Mouse (Mus musculus): ENCODE data around the gene Hibch. TPM values are rescaled to one million over a fixed set of nuclear protein-coding genes. Genes with fewer than 3 reads are reported as not detected.
"Not testable (repeated sequence)": the region's sequence is repeated elsewhere in the genome, so short reads cannot be mapped to it uniquely, and the experiment has no call there.

Gene Hibch
- total and polyA plus RNA-seq, 2 experiments from 2014 or later = 13.5 to 20.2 TPM

DNA sequence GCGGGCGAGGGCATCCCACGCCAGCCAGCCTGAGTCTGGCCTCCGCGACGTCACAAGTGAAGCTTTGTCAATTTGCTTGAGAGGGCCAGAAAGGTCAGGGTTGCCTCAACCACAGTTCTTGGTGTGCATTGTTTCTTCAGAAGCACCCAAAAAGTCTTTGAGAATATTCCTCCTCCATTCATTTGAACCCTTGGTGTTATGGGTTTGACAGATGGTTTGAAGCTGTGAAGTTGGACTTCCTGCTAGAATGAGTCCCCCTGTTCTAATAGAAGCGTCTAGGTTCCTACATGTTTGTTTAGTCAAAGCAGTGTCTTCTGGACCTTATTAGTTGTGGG is 26.9 kb upstream of the Hibch start:
- Histone ChIP-seq H3K9me3 (ENCODE audit: low read length) (no peaks in the 10 kb centered on the region), H3K27ac (ENCODE audit: low read depth, low read length) (peak overlapping the region; percentile 91), H3K36me3 (ENCODE audit: insufficient read depth, low read length) (no peaks in the 10 kb centered on the region), H3K4me3 (ENCODE audit: low read depth, low read length) (peak overlapping the region; percentile 67), H3K4me2 (ENCODE audit: low read depth, low read length, poor library complexity, severe bottlenecking) (peak overlapping the region; percentile 80), H3K4me1 (ENCODE audit: insufficient read depth, low read length) (peaks cover 3% of the 10 kb centered on the region; the same call in 1 of the 2 replicates), H3K9ac (replicated peaks; ENCODE audit: low read length, poor library complexity, severe bottlenecking) (peak overlapping the region; percentile 85), H3K27me3 (ENCODE audit: insufficient read depth, low read length) (no peaks in the 10 kb centered on the region)
- 6% methylated on average over 7 of the region's 7 CpGs for WGBS
- DNase-seq (ENCODE audit: low spot score) (no peak), ATAC-seq (ENCODE audit: low FRiP score) (no peak)
- no peak for TF ChIP-seq CTCF (IDR thresholded peaks at IDR 0.05)

DNA sequence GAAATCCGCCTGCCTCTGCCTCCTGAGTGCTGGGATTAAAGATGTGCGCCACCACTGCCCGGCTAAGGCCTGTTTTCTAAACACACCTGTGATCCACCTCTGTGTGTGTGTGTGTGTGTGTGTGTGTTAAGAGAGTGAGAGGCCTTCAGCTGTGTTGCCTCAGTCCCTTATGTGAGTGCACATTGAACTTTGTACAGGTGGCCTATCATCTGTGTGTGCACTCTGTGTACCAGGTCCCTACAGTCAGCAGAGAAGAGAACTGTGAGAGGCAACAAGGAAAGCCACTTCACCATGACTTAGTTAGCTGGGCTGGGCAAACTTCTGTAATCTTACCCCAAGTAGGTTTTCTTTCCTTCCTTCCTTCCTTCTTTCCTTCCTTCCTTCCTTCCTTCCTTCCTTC is 5.6 kb upstream of the Hibch start:
- no peaks in the 10 kb centered on the region for H3K4me1 ChIP-seq (ENCODE audit: insufficient read depth, low read length)
- DNase-seq (ENCODE audit: low spot score) (no peak), ATAC-seq (ENCODE audit: low FRiP score) (no peak)
- H3K36me3 ChIP-seq (ENCODE audit: insufficient read depth, low read length) = no peaks in the 10 kb centered on the region
- H3K4me2 ChIP-seq (ENCODE audit: low read depth, low read length, poor library complexity, severe bottlenecking) = no peak overlapping the region
- no peak overlapping the region for H3K27ac ChIP-seq (ENCODE audit: low read depth, low read length)
- no peak overlapping the region for H3K9ac ChIP-seq (replicated peaks; ENCODE audit: low read length, poor library complexity, severe bottlenecking)
- no peak overlapping the region for H3K4me3 ChIP-seq (ENCODE audit: low read depth, low read length)
- WGBS = 88% methylated on average over 3 of the region's 3 CpGs
- TF ChIP-seq CTCF (IDR thresholded peaks at IDR 0.05) = no peak
- H3K9me3 ChIP-seq (ENCODE audit: low read length) = no peaks in the 10 kb centered on the region
- no peaks in the 10 kb centered on the region for H3K27me3 ChIP-seq (ENCODE audit: insufficient read depth, low read length)

DNA sequence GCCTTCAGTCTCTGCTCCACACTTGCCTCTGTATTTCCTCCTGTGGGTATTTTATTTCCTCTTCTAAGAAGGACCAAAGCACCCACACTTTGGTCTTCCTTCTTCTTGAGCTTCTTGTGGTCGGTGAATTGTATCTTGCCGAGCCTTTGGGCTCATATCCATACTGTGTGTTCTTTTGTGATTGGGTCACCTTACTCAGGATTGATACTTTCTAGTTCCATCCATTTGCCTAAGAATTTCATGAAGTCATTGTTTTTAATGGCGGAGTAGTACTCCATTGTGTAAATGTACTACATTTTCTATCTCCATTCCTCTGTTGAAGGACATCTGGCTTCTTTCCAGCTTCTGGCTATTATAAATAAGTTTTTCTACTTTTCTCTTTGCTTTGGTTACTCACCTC is 375 bp upstream of the Hibch start:
- ATAC-seq (ENCODE audit: low FRiP score) = peak; percentile 18
- H3K27ac ChIP-seq (ENCODE audit: low read depth, low read length) = peak overlapping the region; percentile 89; the same call in 1 of the 2 replicates
- no peaks in the 10 kb centered on the region for H3K27me3 ChIP-seq (ENCODE audit: insufficient read depth, low read length)
- H3K36me3 ChIP-seq (ENCODE audit: insufficient read depth, low read length) = no peaks in the 10 kb centered on the region
- DNase-seq (ENCODE audit: low spot score) = no peak
- H3K4me1 ChIP-seq (ENCODE audit: insufficient read depth, low read length) = 0 out of 2 replicates have a peak, but pooled peaks cover 3% of the 10 kb centered on the region
- peak overlapping the region; percentile 60 for H3K4me2 ChIP-seq (ENCODE audit: low read depth, low read length, poor library complexity, severe bottlenecking)
- peak overlapping the region; percentile 60 for H3K4me3 ChIP-seq (ENCODE audit: low read depth, low read length)
- no peak for TF ChIP-seq CTCF (IDR thresholded peaks at IDR 0.05)
- 18% methylated on average over 3 of the region's 3 CpGs for WGBS
- H3K9me3 ChIP-seq (ENCODE audit: low read length) = no peaks in the 10 kb centered on the region
- 0 out of 2 replicates have a peak overlapping the region, but pooled peaks have one; percentile 78 for H3K9ac ChIP-seq (replicated peaks; ENCODE audit: low read length, poor library complexity, severe bottlenecking)

DNA sequence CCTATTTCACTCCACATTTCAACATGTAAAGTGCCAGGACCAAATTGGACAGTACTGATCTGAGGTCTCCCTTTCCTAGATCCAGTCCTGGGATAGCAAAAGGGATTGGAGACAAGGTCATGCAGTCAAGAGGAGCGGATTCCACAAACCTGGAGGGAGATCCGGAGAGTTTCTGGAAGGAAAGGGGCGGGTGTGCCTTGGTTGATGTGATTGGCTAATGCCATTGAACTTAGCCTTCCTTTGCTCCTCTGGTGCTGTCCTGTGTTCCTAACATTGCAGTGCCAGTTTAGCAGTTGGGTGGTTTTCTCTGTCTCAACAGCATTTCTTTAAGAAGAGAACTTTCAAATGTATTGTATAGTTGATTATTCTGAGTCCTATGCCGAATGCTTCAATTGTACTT is 1.8 kb downstream of the Hibch start:
- WGBS = 91% methylated on average over 4 of the region's 4 CpGs

DNA sequence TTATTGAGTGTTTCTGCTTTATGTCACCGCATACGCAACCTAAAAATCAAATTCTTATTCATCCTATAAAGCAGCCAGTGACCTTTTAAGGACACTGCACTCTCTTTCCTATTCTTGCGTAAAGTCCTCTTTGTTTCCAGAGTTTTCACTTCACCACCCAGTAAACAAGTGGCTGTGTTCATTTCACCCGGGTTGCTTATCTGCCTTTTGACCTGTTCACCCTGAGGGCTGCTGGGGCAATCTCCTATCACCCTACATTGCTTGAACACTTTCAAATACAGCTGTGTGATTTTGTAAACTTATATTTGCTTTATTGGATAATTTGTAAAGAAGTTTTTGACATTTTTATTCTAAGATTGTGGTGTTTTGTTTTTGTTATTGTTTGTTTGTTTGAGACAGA is 4.7 kb downstream of the Hibch start:
- no peaks in the 10 kb centered on the region for H3K9me3 ChIP-seq (ENCODE audit: low read length)
- no peak overlapping the region for H3K27ac ChIP-seq (ENCODE audit: low read depth, low read length)
- no peaks in the 10 kb centered on the region for H3K36me3 ChIP-seq (ENCODE audit: insufficient read depth, low read length)
- 85% methylated on average over 4 of the region's 4 CpGs for WGBS
- ATAC-seq (ENCODE audit: low FRiP score) = no peak
- H3K4me3 ChIP-seq (ENCODE audit: low read depth, low read length) = no peak overlapping the region
- 0 out of 2 replicates have a peak, but pooled peaks cover 3% of the 10 kb centered on the region for H3K4me1 ChIP-seq (ENCODE audit: insufficient read depth, low read length)
- no peaks in the 10 kb centered on the region for H3K27me3 ChIP-seq (ENCODE audit: insufficient read depth, low read length)
- H3K4me2 ChIP-seq (ENCODE audit: low read depth, low read length, poor library complexity, severe bottlenecking) = no peak overlapping the region
- DNase-seq (ENCODE audit: low spot score) = no peak
- H3K9ac ChIP-seq (replicated peaks; ENCODE audit: low read length, poor library complexity, severe bottlenecking) = no peak overlapping the region
- TF ChIP-seq CTCF (IDR thresholded peaks at IDR 0.05) = no peak

More for the DNA sequence above, 1.8 kb downstream of the Hibch start:
- H3K4me2 ChIP-seq (ENCODE audit: low read depth, low read length, poor library complexity, severe bottlenecking) = no peak overlapping the region
- H3K27me3 ChIP-seq (ENCODE audit: insufficient read depth, low read length) = no peaks in the 10 kb centered on the region
- no peak overlapping the region for H3K27ac ChIP-seq (ENCODE audit: low read depth, low read length)
- 0 out of 2 replicates have a peak, but pooled peaks cover 3% of the 10 kb centered on the region for H3K4me1 ChIP-seq (ENCODE audit: insufficient read depth, low read length)
- H3K9ac ChIP-seq (replicated peaks; ENCODE audit: low read length, poor library complexity, severe bottlenecking) = no peak overlapping the region
- ATAC-seq (ENCODE audit: low FRiP score) (no peak), DNase-seq (ENCODE audit: low spot score) (no peak)
- H3K9me3 ChIP-seq (ENCODE audit: low read length) = no peaks in the 10 kb centered on the region
- TF ChIP-seq CTCF (IDR thresholded peaks at IDR 0.05) = no peak
- H3K36me3 ChIP-seq (ENCODE audit: insufficient read depth, low read length) = no peaks in the 10 kb centered on the region
- H3K4me3 ChIP-seq (ENCODE audit: low read depth, low read length) = no peak overlapping the region

DNA sequence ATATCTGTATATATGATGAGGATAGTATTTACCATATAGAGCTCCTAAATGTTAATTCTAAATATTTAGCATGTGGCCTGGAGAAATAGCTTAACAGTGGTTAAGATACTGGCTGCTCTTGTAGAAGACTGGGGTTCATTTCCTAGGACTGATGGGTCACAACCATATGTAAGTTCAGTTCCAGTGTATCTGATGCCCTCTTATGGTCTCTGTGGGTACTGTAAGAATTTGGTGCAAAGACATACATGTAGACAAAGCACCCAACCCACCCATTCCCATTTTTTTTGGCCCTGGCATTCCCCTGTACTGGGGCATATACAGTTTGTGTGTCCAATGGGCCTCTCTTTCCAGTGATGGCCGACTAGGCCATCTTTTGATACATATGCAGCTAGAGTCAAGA is 9.3 kb downstream of the Hibch start:
- H3K9me3 ChIP-seq (ENCODE audit: low read length); H3K4me2 ChIP-seq (ENCODE audit: low read depth, low read length, poor library complexity, severe bottlenecking); H3K4me1 ChIP-seq (ENCODE audit: insufficient read depth, low read length); ATAC-seq (ENCODE audit: low FRiP score); H3K27me3 ChIP-seq (ENCODE audit: insufficient read depth, low read length); H3K4me3 ChIP-seq (ENCODE audit: low read depth, low read length); H3K9ac ChIP-seq (replicated peaks; ENCODE audit: low read length, poor library complexity, severe bottlenecking); H3K36me3 ChIP-seq (ENCODE audit: insufficient read depth, low read length); H3K27ac ChIP-seq (ENCODE audit: low read depth, low read length): not testable (repeated sequence)
- no CpG with 5 or more reads among the region's 1 CpGs for WGBS
- peak; percentile 57 for DNase-seq (ENCODE audit: low spot score)
- TF ChIP-seq CTCF (IDR thresholded peaks at IDR 0.05) = peak; percentile 63

Data from midbrain, postnatal 0 days (tissue).